Mouse (Mus musculus): Measurements from ENCODE around the gene Tmem131l. TPM values are rescaled to one million over a fixed set of nuclear protein-coding genes. Genes with fewer than 3 reads are reported as not detected.

Gene Tmem131l
- polyA plus RNA-seq, 1 experiment from 2014 or later, result 74.8 TPM

- Histone ChIP-seq H3K36me3 (replicated peaks) (peaks cover 79% of the 10 kb centered on the region), H3K4me3 (no peak overlapping the region)
- WGBS, result 91% methylated on average over 7 of the region's 7 CpGs
Measured at GRCm38 (mm10) chr3:83958951-83959681, 80.9 kb downstream of the Tmem131l start.

GRCm38 (mm10) chr3:83953879-83954278, 86.1 kb downstream of the Tmem131l start:
- Histone ChIP-seq H3K27me3 (ENCODE audit: poor library complexity, severe bottlenecking) (no peaks in the 10 kb centered on the region), H3K4me3 (no peak overlapping the region), H3K9me3 (no peaks in the 10 kb centered on the region), H3K4me1 (peaks cover 6% of the 10 kb centered on the region), H3K36me3 (replicated peaks) (peaks cover 76% of the 10 kb centered on the region), H3K27ac (no peak overlapping the region)
- DNase-seq (ENCODE audit: extremely low spot score, low spot score), result no peak
- 90% methylated on average over 8 of the region's 8 CpGs for WGBS

More at GRCm38 (mm10) chr3:83958951-83959681, 80.9 kb downstream of the Tmem131l start:
- Histone ChIP-seq H3K27me3 (ENCODE audit: poor library complexity, severe bottlenecking) (no peaks in the 10 kb centered on the region), H3K4me1 (peaks cover 9% of the 10 kb centered on the region; the same call in 1 of the 2 replicates), H3K27ac (no peak overlapping the region), H3K9me3 (no peaks in the 10 kb centered on the region)
- DNase-seq (ENCODE audit: extremely low spot score, low spot score), result no peak

- peaks cover 50% of the 10 kb centered on the region for H3K36me3 ChIP-seq (replicated peaks)
- no peak overlapping the region for H3K4me3 ChIP-seq
- no peaks in the 10 kb centered on the region for H3K9me3 ChIP-seq
- WGBS, result 85% methylated on average over 4 of the region's 4 CpGs
- no peak overlapping the region for H3K27ac ChIP-seq
- H3K27me3 ChIP-seq (ENCODE audit: poor library complexity, severe bottlenecking), result no peaks in the 10 kb centered on the region
- no peak for DNase-seq (ENCODE audit: extremely low spot score, low spot score)
- peaks cover 18% of the 10 kb centered on the region for H3K4me1 ChIP-seq
Measured at GRCm38 (mm10) chr3:83948801-83949200, 91.2 kb downstream of the Tmem131l start.

- Histone ChIP-seq H3K27ac (no peak overlapping the region), H3K4me1 (peaks cover 18% of the 10 kb centered on the region), H3K27me3 (ENCODE audit: poor library complexity, severe bottlenecking) (no peaks in the 10 kb centered on the region), H3K9me3 (no peaks in the 10 kb centered on the region), H3K36me3 (replicated peaks) (peaks cover 50% of the 10 kb centered on the region), H3K4me3 (no peak overlapping the region)
- WGBS, result 85% methylated on average over 8 of the region's 8 CpGs
- no peak for DNase-seq (ENCODE audit: extremely low spot score, low spot score)
Measured at GRCm38 (mm10) chr3:83947476-83948245, 92.3 kb downstream of the Tmem131l start.

GRCm38 (mm10) chr3:83946848-83947247, 93.1 kb downstream of the Tmem131l start:
- WGBS, result 73% methylated on average over 1 of the region's 1 CpGs
- no peaks in the 10 kb centered on the region for H3K9me3 ChIP-seq
- H3K4me3 ChIP-seq, result no peak overlapping the region
- H3K27me3 ChIP-seq (ENCODE audit: poor library complexity, severe bottlenecking), result no peaks in the 10 kb centered on the region
- H3K36me3 ChIP-seq (replicated peaks), result peaks cover 54% of the 10 kb centered on the region
- no peak for DNase-seq (ENCODE audit: extremely low spot score, low spot score)
- no peak overlapping the region for H3K27ac ChIP-seq
- H3K4me1 ChIP-seq, result peaks cover 18% of the 10 kb centered on the region

- Histone ChIP-seq H3K9me3 (no peaks in the 10 kb centered on the region), H3K27me3 (ENCODE audit: poor library complexity, severe bottlenecking) (no peaks in the 10 kb centered on the region), H3K36me3 (replicated peaks) (peaks cover 63% of the 10 kb centered on the region), H3K4me1 (peaks cover 13% of the 10 kb centered on the region), H3K27ac (no peak overlapping the region), H3K4me3 (no peak overlapping the region)
- 85% methylated on average over 2 of the region's 2 CpGs for WGBS
- no peak for DNase-seq (ENCODE audit: extremely low spot score, low spot score)
Measured at GRCm38 (mm10) chr3:83943691-83944090, 96.3 kb downstream of the Tmem131l start.

GRCm38 (mm10) chr3:83943212-83943611, 96.8 kb downstream of the Tmem131l start:
- WGBS, result 90% methylated on average over 4 of the region's 4 CpGs
- no peak overlapping the region for H3K4me3 ChIP-seq
- no peaks in the 10 kb centered on the region for H3K9me3 ChIP-seq
- peaks cover 68% of the 10 kb centered on the region for H3K36me3 ChIP-seq (replicated peaks)
- no peaks in the 10 kb centered on the region for H3K27me3 ChIP-seq (ENCODE audit: poor library complexity, severe bottlenecking)
- DNase-seq (ENCODE audit: extremely low spot score, low spot score), result no peak
- no peak overlapping the region for H3K27ac ChIP-seq
- H3K4me1 ChIP-seq, result peaks cover 9% of the 10 kb centered on the region

GRCm38 (mm10) chr3:83941921-83942320, 98.1 kb downstream of the Tmem131l start:
- no peak overlapping the region for H3K27ac ChIP-seq
- WGBS, result 90% methylated on average over 4 of the region's 4 CpGs
- DNase-seq (ENCODE audit: extremely low spot score, low spot score), result no peak
- H3K4me3 ChIP-seq, result no peak overlapping the region
- peaks cover 79% of the 10 kb centered on the region for H3K36me3 ChIP-seq (replicated peaks)
- peaks cover 3% of the 10 kb centered on the region; the same call in 1 of the 2 replicates for H3K4me1 ChIP-seq
- H3K9me3 ChIP-seq, result no peaks in the 10 kb centered on the region
- H3K27me3 ChIP-seq (ENCODE audit: poor library complexity, severe bottlenecking), result no peaks in the 10 kb centered on the region

- DNase-seq (ENCODE audit: extremely low spot score, low spot score), result no peak
- H3K4me1 ChIP-seq, result peaks cover 3% of the 10 kb centered on the region; the same call in 1 of the 2 replicates
- H3K9me3 ChIP-seq, result no peaks in the 10 kb centered on the region
- peaks cover 93% of the 10 kb centered on the region for H3K36me3 ChIP-seq (replicated peaks)
- no peak overlapping the region for H3K4me3 ChIP-seq
- WGBS, result 63% methylated on average over 5 of the region's 5 CpGs
- no peaks in the 10 kb centered on the region for H3K27me3 ChIP-seq (ENCODE audit: poor library complexity, severe bottlenecking)
- no peak overlapping the region for H3K27ac ChIP-seq
Measured at GRCm38 (mm10) chr3:83938871-83939270, 101.1 kb downstream of the Tmem131l start.

- no peak overlapping the region for H3K27ac ChIP-seq
- no peak for DNase-seq (ENCODE audit: extremely low spot score, low spot score)
- H3K4me3 ChIP-seq, result no peak overlapping the region
- no peaks in the 10 kb centered on the region for H3K27me3 ChIP-seq (ENCODE audit: poor library complexity, severe bottlenecking)
- peaks cover 3% of the 10 kb centered on the region; the same call in 1 of the 2 replicates for H3K4me1 ChIP-seq
- peaks cover 95% of the 10 kb centered on the region for H3K36me3 ChIP-seq (replicated peaks)
- H3K9me3 ChIP-seq, result no peaks in the 10 kb centered on the region
- 94% methylated on average over 10 of the region's 10 CpGs for WGBS
Measured at GRCm38 (mm10) chr3:83934514-83934913, 105.5 kb downstream of the Tmem131l start.

GRCm38 (mm10) chr3:83915768-83916496, 124.0 kb downstream of the Tmem131l start:
- Histone ChIP-seq H3K4me1 (no peaks in the 10 kb centered on the region), H3K27ac (no peak overlapping the region), H3K27me3 (ENCODE audit: poor library complexity, severe bottlenecking) (no peaks in the 10 kb centered on the region), H3K9me3 (no peaks in the 10 kb centered on the region), H3K36me3 (replicated peaks) (peaks cover 100% of the 10 kb centered on the region), H3K4me3 (no peak overlapping the region)
- no peak for DNase-seq (ENCODE audit: extremely low spot score, low spot score)
- 79% methylated on average over 11 of the region's 11 CpGs for WGBS

- 84% methylated on average over 3 of the region's 3 CpGs for WGBS
- no peak overlapping the region for H3K27ac ChIP-seq
Measured at GRCm38 (mm10) chr3:83915102-83915501, 124.9 kb downstream of the Tmem131l start.

More at GRCm38 (mm10) chr3:83915102-83915501, 124.9 kb downstream of the Tmem131l start:
- H3K4me3 ChIP-seq, result no peak overlapping the region
- H3K36me3 ChIP-seq (replicated peaks), result peaks cover 100% of the 10 kb centered on the region
- H3K9me3 ChIP-seq, result no peaks in the 10 kb centered on the region
- H3K4me1 ChIP-seq, result no peaks in the 10 kb centered on the region
- no peak for DNase-seq (ENCODE audit: extremely low spot score, low spot score)
- no peaks in the 10 kb centered on the region for H3K27me3 ChIP-seq (ENCODE audit: poor library complexity, severe bottlenecking)

All from forebrain, embryonic 10.5 days (tissue).